Mouse (Mus musculus): ENCODE data around the gene Mecr.

Gene Mecr

DNA sequence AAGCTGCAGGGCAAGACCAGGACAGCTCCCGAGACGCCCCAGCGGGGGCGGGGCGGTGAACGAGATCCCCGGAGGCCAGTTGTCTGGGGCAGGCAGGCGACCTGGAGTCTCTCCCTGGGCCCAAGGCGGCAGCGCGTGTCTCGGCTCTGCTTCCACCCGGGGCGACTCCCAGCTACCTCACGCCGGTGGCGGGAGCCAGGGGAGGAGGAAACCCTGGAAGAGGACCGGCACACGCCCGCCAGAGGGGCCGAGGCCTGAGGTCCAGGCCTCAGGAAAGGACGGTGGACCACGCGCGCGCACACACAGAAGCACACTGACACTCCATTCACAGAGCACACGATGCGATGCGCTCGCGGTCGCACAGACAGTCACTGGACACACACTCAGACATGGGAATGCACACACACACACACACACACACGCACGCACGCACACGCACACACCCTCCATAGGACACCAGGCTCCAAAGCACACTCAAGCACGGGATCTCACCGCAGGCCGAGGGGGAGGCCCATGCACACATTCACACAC, 6.9 kb upstream of the Mecr start:
- peak; percentile 69 for DNase-seq (ENCODE audit: extremely low spot score, low spot score)

GRCm38 (mm10) chr4:131836891-131837491, 6.3 kb upstream of the Mecr start:
- peak; percentile 69 for DNase-seq (ENCODE audit: extremely low spot score, low spot score)

DNA sequence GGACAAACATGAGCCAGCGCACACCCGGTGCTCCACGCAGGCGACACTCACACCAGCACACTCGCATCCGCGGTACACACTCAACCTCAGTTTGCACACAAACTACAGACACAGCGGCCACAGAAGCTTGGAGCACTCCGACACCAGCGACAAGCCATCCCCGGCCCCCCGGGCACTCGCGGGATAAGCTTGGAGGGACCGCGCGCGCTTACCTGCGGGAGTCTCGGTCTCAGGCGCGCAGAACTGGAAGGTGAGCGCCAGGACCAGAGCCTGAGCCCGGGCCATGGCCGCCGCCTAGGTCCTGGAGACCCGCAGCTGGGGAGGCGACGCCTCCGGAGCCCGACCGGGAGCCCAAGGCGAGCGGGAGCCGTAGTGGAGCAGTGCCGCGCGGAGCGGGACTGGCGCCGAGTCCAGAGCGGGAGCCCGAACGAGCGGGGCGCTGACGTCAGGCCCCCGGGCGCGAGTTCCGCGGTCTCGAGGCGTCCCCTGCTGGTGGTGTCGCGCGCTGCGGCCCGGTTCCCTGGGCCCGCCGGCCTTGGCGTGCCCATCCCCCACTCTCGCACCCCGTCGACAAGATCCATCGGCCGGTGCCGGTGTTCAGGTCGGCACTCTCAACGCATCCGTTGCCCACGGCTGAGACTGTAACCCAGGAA, 5.3 kb upstream of the Mecr start, which contains the start of gene Ptpru:
Gene Ptpru (minus strand): TSS at position 417 of the 653 bp plus-strand sequence.
- DNase-seq (ENCODE audit: extremely low spot score, low spot score): peak; percentile 95

- no peak for DNase-seq (ENCODE audit: extremely low spot score, low spot score)
Measured at GRCm38 (mm10) chr4:131845991-131846778, 2.9 kb downstream of the Mecr start.

DNA sequence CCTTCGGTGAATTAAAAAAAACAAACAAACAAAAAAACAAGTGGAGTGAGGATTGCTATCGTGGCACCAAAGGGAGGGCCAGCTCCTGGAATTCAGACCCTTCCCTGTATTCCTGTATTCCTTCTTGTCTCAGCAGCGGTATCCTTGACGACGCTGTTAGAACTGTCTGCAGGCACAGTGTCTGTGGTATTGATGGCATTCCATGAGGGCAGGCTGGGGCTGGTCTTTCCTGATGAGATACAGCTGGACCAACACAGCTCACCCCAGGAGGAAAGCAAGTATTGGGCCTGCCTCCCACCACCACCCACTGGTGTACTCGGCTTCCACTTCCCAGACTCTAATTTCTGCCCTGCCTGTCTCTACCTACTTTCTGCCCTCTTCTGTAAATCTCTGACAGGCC, 4.8 kb downstream of the Mecr start:
- no peak for DNase-seq (ENCODE audit: extremely low spot score, low spot score)

GRCm38 (mm10) chr4:131849986-131850638, 6.8 kb downstream of the Mecr start:
- DNase-seq (ENCODE audit: extremely low spot score, low spot score): no peak

DNA sequence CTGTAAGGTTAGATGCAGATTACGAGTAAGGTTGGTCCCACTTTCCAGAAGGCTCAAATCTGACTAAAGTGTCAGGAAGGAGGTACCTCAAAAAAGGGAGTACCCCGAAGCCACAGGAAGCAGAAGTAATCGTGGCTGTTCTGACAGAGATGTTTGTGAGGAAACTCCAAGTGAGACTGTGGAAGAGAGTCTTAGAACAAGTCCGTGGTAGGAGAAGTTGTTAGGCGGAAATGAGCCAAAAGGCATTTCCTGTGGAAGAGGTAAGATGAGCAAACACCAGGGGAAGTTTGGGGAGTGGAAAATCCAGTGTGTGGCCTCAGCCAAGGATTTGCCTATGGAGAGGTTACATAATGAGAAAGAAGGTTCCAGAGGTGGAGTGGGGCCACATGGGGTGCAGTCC, 11.7 kb downstream of the Mecr start:
- no peak for DNase-seq (ENCODE audit: extremely low spot score, low spot score)

- DNase-seq (ENCODE audit: extremely low spot score, low spot score): peak; percentile 74
Measured at GRCm38 (mm10) chr4:131860492-131861340, 17.4 kb downstream of the Mecr start.

DNA sequence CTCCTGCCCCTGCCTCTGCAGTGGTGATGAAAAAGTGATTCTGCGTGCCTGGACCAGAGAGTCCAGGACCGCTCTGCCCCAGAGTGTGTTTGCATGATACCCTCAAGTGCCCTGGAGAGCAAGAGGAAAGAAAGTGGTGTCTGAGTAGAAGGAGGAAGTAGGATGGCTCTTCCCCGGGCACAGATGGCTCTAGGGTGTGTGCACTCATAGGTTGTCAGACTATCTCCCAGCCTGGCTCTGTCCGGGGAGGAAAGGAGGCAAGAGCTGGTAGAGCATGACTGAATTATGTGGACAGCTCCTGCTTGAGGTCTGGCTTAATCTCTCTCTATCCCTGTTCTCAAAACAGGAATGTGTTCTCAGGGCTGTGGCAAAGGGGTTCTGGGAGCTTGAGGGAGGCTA, 18.1 kb downstream of the Mecr start:
- no peak for DNase-seq (ENCODE audit: extremely low spot score, low spot score)

DNA sequence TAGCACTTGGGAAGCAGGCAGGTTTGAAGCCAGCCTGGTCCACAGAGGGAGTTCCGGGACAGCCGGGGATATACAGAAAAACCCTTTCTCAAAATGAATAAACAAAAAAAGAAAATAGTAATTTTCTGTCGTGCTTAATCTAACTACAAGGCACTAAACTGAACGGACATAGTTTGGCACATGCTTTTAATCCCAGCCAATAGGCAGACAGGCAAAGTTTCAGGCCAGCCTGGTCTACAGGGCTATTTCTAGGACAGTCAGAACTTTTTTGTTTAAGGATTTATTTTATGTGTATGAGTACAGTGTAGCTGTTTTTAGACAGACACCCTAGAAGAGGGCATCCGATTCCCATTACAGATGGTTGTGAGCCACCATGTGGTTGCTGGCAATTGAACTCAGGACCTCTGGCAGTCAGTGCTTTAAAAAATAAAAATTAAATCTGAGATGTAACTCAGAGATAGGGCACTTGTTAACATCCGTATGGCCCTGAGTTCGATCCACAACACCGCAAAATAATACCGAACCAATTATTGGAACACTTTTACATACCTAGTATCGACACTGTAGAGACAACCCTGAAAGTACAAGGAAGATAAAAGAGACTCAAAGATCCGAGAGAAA, 29.5 kb downstream of the Mecr start:
- DNase-seq (ENCODE audit: extremely low spot score, low spot score): peak; percentile 24

DNA sequence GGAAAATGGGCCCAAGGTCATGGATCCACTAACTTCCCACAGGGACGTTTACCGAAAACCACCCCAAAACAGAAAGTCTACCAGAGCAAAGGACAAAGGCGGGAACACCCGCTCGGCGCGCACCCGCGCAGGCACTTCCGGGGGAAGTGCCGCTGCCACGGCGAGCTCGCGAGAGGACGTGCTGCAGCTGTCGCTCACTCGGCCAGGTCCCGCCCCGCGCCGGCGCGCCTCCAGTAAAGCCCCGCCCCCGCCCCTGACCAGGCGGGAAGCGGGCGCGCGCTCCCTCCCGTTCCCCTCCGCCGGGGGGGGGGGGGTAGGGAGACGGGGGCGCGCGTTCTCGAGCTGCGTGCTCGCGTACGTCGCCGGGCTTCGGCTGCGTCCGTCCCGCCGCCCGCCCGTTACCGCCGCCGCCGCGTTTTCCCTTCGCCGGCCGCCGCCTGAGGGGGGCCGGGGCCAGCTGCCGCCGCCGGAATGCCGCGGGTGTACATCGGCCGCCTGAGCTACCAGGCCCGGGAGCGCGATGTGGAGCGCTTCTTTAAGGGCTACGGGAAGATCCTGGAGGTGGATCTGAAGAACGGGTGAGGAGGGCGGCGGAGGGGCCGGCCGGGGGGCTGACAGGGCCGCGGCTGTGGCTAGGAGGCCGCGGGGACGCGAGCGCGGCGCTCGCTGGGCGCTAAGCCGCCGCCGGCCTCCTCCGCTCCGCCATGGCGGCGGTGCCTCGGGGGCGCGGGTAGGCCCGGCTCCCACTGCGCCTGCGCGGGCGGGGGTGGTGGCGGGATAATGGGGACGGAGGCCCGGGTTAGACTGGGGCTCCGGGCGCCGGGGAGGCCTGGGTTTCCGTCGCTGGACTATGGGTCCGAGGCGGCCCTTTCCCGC, 30.3 kb downstream of the Mecr start, which contains the start of gene Srsf4:
Gene Srsf4 (plus strand): TSS at position 325 of the 876 bp plus-strand sequence.
- DNase-seq (ENCODE audit: extremely low spot score, low spot score): peak; percentile 97

DNA sequence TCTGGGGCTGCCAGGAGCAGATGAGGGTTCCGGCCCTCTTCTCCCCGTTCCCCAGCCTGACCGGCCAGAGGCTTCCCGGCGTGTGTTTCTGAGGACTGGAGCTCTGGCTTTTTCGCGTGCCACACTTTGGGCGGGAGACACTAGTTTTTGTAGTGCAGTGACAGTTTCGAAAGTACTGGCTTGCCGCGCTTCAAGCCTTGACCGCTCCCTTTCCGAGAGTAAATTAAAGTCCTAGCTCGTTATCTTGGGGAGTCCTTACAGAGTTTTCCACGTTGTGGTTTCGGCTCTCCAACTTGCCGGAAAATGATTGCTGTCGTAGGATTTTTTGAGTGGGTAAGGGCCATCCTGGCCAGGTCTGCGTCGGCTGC, 30.9 kb downstream of the Mecr start:
- DNase-seq (ENCODE audit: extremely low spot score, low spot score): no peak

DNA sequence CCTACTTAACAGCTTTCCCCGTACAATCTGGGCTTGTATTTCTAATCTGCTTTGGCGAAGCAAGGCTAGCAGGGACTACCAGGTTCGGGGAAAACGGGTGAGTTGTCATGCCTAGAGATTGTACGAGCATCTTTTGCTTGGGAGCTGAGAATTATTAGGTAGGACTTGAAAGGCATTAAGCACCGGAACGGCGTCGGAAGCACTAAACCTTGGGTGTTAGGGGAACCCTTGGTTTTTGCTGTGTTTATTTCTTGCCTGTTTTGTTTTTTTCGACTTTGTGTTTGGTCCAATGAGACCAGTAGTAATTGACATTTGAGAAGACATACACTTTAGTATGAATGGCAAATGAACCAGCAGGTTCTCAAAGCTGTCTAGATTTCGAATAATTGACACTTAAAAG, 31.3 kb downstream of the Mecr start:
- no peak for DNase-seq (ENCODE audit: extremely low spot score, low spot score)

DNA sequence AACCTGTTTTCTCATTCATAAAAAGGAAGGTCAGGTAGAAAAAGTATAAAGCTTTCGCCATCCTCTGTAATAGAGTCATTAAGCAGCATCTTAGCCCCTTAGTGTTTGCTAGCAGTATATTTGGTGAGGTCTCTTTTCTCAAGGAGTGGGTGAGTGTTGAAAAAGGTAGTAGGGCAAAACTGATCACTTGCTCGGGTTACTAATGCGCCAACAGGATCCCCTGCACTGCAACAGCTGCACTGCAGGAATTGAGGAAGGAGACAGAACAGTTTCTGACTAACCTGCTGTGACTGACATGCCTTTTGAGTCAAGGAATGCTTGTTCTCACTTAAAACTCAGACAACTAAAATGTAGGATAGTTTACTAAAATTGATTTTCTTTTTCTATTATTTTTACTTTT, 32.0 kb downstream of the Mecr start:
- no peak for DNase-seq (ENCODE audit: extremely low spot score, low spot score)

GRCm38 (mm10) chr4:131876836-131877235, 33.6 kb downstream of the Mecr start:
- no peak for DNase-seq (ENCODE audit: extremely low spot score, low spot score)

- DNase-seq (ENCODE audit: extremely low spot score, low spot score): no peak
Measured at GRCm38 (mm10) chr4:131879692-131880091, 36.4 kb downstream of the Mecr start.

DNA sequence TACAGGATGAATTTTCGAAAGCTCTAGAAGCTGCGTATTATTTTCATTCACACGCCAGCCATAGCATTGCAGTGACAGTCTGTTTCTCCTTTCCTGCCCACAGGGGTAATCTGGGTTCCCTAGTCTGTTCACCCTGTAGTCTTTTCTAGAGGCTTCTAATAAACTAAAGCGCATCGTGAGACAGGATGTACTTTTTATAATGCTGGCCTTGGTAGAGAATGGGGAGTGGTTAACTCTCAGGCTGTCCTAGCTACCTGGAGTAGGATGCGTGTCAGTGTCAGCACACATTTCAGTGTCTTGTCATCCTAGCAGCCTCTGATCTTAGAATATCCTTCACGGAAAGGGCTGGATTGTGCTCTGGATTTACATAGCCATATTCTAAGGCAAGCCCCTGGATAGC, 38.0 kb downstream of the Mecr start:
- DNase-seq (ENCODE audit: extremely low spot score, low spot score): no peak

DNA sequence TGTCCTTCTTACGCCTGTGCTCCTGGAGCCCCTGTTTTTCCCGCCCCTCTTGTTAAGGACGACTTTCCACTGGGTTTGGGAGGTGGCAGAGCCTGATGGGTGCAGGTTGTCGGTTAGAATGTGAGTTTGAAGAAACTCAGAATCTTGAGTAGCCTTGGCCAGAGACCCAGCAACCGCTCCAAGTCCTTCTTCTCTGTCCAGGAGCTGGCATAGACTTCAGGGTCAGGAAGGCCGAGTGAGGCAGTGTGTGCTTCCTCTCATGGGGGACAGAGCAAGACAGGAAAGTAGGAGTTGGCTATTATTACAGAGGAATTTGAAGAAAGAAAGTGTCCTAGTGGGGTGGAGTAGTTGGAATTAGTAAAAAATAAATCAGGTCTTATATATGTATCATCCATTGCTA, 40.3 kb downstream of the Mecr start:
- DNase-seq (ENCODE audit: extremely low spot score, low spot score): no peak

GRCm38 (mm10) chr4:131885376-131885775, 42.1 kb downstream of the Mecr start:
- no peak for DNase-seq (ENCODE audit: extremely low spot score, low spot score)
